Mouse (Mus musculus) spleen, postnatal 14 days (tissue): ENCODE results near the gene Eloa.
A peak's percentile ranks its signal among the peaks of the same experiment; 100 is the strongest.
"Not testable (repeated sequence)": the region's sequence is repeated elsewhere in the genome, so short reads cannot be mapped to it uniquely, and the experiment has no call there.

Experiments used
- DNase-seq, 2 experiments: peaks; one replicate each; pipeline ENCODE4 v3.0.0; 2021 to 2022; ENCODE audit warnings: low spot score in 2 of 2

Gene Eloa

GRCm38 (mm10) chr4:135984556-135984955, 37.0 kb downstream of the Eloa start:
- no peak for DNase-seq

DNA sequence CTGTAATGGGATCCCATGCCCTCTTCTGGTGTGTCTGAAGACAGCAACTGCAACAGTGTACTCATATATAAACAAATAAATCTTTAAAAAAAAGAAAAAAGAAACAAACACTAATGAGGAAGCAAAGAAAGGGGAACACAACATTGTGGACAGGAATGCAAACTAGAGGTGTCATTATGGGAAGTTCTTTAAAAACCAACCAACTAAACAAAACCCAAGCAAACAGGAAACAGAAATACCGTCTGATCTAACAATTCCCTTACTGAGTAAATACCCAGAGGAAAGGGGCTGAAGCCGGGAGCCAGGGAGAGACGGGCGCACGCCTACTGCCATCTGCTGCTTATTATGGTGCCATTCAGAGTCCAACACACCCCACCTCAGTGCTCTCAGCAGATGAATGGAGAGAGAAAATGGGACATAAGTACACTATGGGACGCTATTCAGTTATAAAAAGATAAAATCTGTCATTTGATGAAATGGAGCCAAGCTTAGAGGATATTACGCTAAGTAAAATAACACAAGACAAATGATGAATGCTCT, 40.0 kb downstream of the Eloa start:
- no peak for DNase-seq

- not testable (repeated sequence) for DNase-seq
These were observed 41.3 kb downstream of the Eloa start for GRCm38 (mm10) chr4:135980223-135980622.

DNA sequence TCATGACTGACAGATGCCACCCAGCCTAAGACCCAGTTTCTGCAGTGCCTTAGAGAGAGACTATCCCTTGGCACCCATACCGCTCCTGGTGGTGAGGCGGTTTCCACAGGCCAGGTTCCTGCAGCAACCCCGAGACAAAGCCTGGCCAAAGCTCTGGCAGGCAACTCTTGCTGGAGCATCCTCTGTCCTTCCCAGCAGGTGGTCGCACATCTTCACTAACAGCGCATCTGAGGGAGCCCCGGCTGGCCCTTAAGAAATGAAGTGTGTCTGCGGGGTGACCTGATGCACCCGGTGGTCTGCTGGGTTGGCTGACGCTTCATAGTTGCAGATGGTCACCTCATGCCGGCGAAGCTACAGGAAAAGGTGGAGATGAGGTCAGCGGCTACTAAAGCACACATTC, 45.4 kb downstream of the Eloa start:
- no peak for DNase-seq

DNA sequence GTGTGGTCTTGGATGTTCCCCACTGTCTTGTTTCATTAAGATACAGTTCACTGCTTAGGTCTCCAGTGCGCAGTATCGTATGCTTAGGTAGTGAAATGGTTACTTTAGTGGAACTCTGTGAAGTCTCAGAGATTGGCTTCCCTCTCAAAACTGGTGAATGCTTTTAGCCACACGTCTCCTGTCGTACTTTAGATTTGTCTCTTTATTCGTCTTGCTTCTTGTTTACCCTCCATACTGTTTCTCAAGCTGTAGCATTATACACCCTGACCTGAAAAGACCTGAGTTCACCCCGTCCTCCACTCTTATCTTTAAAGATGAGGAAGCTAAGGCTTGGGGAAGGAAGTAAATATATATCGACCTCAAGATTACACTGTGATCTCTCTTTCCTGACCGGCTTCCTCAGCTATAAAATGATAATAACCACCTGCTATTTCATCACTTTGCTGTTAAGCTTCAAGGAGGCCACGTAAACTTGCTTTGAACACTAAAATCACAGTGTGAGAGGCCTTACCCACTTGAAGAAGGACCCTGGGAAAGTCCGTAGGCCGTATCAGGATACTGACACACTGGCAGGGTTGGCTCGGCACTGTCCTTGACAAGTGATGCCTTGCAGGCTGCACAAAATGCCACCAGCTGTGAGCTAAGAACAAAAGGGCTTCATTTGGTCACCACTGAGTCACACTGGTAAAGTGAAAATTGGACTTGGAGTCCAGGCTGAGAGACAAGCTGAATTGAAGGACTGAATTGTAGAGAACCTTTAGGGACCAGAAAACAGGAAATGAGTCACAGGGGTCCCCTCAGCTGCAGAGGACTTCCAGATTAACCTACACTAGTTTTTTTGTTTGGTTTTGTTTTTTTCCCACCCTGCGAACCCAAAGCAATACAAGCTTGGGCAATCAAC, 48.4 kb downstream of the Eloa start:
- DNase-seq: no peak

DNA sequence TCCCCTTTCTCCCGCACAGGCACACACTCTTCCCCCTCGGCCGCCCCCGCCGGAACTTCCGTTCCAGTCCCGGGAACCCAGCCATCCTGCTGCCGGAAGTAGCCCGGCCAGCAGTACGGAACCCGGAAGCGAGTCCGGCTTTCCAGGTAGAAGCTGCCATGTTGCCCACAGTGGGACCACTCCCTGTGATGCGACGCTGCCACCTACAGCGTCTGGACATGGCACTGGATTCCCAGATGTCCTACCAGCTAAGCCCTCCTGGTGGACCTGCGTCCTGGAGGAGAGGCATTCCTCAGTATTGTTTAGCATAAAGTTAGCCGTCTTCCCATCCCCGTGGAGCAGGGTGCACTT, 49.0 kb downstream of the Eloa start, which contains the start of gene Lypla2:
Lypla2 (minus strand) TSS at position 71 of the 351 bp plus-strand sequence.
- DNase-seq: peak; percentile 56 to 71

- no peak for DNase-seq
These were observed 49.6 kb downstream of the Eloa start for GRCm38 (mm10) chr4:135971805-135972555.

GRCm38 (mm10) chr4:135970585-135970984, 51.0 kb downstream of the Eloa start:
- no peak for DNase-seq

DNA sequence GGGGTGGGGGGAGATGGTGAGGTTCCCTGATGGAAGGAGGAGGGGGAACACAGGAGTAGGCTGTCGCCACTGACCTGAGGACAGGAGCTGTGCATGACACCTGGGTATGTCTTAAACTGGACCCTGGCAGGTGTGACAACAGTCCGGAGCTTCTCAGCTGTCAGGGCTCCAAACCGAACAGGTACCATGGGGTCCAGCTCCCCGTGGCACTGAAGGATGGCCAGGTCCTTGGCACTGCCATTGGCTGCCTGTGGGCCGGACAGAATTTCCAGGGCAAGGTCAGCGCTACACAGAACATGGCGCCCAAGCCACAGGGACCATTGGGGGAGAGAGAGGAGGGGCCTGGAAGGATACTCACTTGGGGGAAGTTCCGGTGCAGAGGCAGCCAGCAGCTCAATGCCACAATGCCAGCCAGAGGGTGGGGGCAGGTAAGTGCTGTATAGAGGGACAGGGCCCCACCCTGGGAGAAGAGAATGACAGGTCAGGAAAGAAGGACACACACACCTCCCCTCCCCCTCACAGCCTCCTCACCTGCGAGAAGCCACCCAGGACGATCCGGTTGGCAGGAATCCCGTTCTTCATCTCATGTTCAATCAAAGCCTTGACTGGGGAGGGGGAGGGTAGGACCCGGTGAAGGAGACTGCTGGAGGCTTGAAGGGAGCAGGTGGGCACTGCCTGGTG, 52.4 kb downstream of the Eloa start:
- DNase-seq: no peak

GRCm38 (mm10) chr4:135968271-135968869, 53.2 kb downstream of the Eloa start:
- DNase-seq: no peak

DNA sequence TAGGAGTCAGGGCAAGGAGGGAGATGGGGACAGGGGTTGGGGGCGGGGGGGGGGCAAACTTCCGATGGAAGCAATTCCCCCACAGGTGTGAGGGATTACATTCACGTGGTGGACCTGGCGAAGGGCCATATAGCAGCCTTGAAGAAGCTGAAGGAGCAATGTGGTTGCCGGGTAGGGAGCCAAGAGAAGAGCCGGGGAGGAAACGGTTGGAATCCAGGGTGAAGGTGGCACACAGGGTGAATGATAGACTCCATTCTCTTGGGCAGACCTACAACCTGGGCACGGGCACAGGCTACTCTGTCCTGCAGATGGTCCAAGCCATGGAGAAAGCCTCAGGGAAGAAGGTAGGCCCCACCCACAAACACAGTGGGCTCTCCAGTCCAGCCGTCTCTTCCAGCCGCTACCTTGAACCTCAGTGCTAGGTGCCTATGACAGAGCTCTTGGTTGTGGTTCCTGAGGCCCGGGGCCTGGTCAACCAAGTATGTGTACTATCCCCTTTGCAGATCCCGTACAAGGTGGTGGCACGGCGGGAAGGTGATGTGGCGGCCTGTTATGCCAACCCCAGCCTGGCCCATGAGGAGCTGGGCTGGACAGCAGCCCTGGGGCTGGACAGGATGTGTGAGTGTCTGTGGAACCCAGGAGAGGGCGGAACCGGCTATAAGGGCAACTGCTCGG, 54.3 kb downstream of the Eloa start:
- DNase-seq: no peak

DNA sequence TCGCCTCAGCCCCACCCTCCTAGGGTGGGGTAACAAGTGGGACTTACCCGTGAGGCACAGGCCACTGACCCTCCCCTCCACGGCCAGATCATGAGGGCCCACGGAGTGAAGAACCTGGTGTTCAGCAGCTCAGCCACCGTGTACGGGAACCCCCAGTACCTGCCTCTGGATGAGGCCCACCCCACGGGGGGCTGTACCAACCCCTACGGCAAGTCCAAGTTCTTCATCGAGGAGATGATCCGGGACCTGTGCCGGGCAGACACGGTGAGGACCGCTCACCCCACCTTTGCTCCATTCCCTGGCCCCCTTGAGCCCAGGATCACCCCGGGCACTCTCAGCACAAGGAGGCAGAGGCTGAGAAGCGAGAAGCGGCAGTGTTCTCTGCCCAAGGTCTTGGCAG, 55.3 kb downstream of the Eloa start:
- no peak for DNase-seq

GRCm38 (mm10) chr4:135965113-135965512, 56.5 kb downstream of the Eloa start:
- no peak for DNase-seq

GRCm38 (mm10) chr4:135964426-135964825, 57.1 kb downstream of the Eloa start:
- DNase-seq: peak in 1 of 2 experiments; percentile 41

- DNase-seq: peak; percentile 86 to 88
These were observed 57.9 kb downstream of the Eloa start, which contains the start of gene Gale for GRCm38 (mm10) chr4:135963457-135964193. Gene Gale, plus strand, starts transcription at chr4:135963727.

GRCm38 (mm10) chr4:135962946-135963345, 58.6 kb downstream of the Eloa start:
- no peak for DNase-seq

DNA sequence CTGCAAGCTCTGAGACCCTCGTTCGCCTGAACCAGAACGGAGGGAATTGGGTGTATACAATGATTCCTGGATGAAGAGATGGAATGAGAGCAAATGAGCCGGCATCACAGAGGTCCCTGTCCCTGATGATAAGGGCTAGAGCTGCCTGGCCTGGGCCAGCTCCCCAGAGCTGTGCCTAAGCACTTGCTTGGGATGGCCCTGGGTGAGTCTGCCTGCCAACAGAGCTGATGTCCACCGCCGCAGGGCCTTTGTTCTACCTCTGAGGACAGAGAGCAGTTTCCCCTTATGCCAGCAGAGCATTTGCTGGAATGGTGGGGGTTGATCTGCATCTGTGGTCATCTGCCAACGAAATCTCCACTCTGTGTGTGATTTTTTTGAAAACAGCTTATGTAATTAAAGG, 59.4 kb downstream of the Eloa start:
- no peak for DNase-seq

- no peak for DNase-seq
These were observed 59.9 kb downstream of the Eloa start for GRCm38 (mm10) chr4:135961709-135962108.

- peak; percentile 65 to 85 for DNase-seq
These were observed 60.8 kb downstream of the Eloa start for GRCm38 (mm10) chr4:135960717-135961116.

- DNase-seq: no peak
These were observed 63.2 kb downstream of the Eloa start for GRCm38 (mm10) chr4:135958354-135958753.
